Mouse (Mus musculus) 3T3-L1 (cell line): ENCODE measurements at regions not wholly inside any gene's neighbourhood (a gene's known extent, or its start where the extent isn't known, plus 50 kb on each side); places are given as distances from the start of the nearest gene placed in this dataset.

ENCODE experiments used
- DNase-seq: peaks from one replicate; pipeline ENCODE4 v3.0.0-alpha.2; 2015; ENCODE audit warnings: low read depth, low spot score

DNA sequence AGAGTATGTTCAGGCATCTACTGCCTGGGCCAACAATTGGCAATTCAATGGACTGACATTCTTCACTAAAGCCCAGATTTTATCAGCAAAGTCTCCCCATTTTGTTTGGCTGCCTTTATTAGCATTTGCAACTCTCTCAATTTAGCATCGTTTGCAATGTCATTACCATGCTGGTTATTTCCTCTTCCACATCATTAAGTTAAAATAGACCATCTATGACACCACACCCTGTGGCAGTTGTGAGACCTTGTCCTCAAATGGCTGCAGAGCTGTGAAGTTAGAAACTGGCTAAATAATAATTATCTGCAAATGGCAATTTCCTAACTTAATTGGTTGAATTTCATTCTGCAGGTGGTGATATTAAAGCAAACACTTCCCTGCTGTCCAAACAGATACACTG, 381.8 kb downstream of the H2al1n start:
- no peak for DNase-seq

DNA sequence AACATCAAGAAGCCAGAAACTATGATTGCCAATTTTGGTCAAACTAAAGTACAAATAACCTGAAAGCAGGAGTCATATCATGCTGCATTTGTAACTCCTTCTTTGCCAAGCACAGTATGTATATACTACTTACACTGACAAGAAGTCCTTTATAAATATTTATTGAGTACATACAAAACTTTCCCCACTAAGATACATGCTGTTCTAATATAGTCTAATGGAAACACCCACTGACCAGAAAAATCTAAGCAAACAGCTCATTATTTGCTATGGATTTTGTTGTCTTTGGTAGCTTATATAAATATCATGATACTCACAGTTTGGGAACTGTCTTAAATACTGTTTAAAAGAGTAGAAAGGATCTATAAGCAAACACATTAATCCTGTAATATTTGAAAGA, 385.9 kb downstream of the H2al1n start:
- no peak for DNase-seq

DNA sequence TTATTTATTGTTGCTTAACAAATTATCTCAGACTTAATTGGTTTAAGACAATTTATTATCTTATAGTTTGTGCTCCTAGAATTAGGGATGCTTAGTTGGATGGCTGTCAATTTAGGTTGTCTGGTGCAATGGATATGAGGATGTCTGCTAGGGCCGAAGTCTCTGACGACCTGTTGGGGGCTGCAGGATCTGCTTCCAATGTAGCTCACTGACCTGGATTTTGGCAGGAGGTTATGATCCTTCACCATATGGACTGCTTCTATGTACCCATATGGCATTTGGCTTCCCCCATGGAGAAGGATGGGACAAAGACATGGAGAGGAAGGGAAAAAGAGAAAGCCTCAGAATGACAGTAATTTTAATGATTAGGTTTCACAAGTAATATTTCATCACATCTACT, 391.0 kb downstream of the H2al1n start:
- no peak for DNase-seq

DNA sequence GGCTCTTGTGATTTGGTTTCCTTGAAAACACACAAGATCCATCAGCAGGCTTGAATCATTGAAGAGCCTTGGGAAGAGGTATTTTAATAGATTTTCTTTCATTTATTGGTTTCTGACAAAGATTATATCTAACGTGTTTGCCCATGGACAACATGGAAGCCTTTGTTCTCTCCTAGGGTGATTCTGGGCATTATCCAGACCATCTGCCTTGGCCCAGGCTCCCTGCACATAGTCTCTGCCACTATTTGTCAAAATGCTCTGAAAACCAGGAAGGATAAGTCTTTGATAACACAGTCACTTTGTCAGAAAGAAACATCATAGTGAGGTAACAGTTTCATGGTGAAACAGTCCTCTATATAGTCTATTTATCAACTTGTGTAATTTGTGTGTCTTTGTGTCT, 398.2 kb downstream of the H2al1n start:
- no peak for DNase-seq

DNA sequence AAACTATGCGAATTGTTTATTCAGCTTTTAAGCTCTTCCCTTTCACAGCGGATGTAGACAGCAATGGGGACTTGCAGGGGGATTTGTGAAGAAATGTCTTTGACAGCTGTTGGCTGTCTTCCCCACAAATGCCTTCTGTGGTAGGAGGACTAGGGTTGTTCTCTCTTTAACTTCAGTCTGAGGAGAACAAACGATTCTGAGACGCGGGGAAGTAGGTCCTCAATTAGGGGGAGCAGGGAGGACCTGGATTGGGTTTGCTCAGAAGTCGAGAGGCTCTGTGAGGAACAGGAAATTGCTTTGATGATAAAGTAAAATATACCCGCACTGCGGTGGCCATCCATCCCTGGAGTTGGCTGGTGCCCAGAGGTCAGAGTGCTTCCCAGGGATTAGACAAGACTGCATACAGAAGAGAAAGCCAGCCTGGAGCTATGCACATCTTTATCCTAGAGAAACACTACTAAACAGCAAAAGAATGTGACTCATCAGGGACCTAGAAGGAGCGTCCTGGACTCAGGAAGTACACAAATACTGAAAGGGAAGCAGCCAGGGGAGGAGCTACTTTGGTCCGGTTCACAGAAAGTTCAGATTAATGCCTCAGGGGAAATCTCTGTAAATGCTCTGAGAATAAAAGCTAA, 417.4 kb downstream of the H2al1n start:
- peak; percentile 27 for DNase-seq

DNA sequence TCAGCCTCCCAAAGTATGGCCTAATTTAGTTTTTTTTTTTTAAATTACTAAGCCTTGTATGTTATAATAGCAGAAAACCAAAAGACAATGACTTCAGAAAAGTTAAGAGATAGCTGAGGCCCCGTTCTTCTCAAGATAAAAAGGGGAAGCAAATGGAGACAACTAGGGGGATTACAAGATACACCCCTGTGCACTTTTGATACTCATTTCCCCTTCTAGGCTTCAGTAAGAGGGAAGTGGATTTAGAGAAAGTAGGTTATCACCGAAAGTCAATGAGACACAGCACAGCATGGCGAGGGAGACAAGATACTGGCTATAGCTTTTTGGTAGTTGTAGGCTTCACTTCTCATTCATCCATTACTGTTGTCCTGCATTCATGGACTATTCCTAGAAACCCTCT, 428.4 kb downstream of the H2al1n start:
- DNase-seq, result no peak

DNA sequence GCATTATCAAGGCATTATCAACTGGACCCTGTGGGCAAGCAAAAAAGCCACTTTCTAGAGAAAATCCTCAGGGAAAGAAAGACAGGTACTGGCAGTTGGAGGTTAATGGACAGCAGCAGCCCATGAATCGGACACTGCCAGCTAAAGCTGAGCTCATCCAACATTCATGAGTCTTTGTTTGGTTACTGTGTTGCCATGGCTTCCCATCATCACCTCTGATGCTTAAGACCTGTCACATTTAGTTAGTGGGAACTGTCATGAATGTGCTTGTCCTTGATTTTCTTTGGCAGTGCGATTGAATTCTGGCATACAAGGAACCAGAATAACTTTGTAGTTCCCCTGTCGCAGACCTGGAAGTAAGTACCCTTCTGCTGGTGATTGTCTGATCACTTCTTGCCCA, 453.9 kb downstream of the H2al1n start:
- DNase-seq, result no peak

DNA sequence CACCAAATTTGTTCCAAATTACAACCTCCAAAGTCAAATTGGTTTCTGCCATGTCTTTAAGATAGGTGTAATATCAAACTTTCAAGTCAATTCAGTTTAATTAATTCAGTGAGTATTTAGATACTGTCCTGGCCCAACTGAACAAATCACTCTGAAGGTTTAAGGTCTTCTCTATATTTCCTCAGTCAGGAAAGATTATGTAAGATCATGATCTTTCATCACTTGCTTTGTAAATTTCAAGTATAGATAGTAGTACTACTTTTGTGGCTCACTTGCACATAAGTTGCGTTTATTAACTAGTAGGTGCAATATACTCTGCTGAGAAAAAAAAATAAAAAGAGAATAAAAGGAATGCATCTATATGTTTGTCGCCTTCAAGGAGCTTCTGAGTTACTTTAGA, 485.4 kb downstream of the H2al1n start:
- DNase-seq, result no peak

DNA sequence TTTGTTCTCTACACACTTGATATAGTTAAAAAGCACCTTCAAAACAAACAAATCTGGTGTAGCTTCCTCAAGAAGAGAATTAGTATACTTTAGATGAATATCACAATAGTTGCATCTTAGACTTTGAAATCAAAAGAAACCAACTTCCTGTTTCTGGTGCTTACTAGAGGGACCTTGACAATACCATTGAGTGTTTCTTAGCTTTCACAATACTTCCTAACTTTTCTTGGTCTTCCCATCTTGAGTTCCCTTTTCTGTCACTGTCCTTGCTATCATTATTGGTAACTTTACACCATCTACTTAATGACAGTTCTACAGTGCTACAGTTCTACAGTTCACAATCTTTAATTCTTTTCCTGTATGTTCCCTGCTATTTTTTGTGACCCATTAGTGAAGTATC, 528.1 kb downstream of the H2al1n start:
- DNase-seq, result no peak
